Mouse (Mus musculus): Measurements from ENCODE around the gene Lancl2.

Lancl2 gene

GRCm38 (mm10) chr6:57702376-57702742, at the start of gene Lancl2:
TSS of gene Lancl2 (plus strand) at chr6:57702540.
- in situ Hi-C loops (cut with MboI, MseI) = no loop called here

DNA sequence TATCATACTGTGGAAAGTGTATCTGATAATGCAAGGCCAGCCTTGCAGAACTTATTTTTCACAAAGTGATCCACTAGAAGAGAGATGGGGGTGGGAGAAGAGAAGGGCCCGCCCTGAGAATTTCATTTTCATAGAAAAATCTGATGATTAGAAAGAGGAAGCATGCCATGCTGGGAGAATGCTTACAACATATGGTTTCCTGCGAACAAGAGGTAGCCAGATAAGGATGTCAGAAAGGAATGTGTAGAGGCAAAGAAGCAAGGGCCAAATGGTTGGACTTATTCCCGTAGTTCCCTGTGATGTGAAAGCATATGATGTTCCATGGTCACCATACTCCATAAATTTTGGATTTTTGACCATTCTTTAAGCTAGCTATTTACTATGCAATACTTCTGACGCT, 41.0 kb upstream of the Lancl2 start:
- in situ Hi-C loops (cut with MboI, MseI) = loop anchor here (10.0 kb wide), 1 partner anchor 354 kb away; the partner anchor contains the start of gene Vmn1r26

DNA sequence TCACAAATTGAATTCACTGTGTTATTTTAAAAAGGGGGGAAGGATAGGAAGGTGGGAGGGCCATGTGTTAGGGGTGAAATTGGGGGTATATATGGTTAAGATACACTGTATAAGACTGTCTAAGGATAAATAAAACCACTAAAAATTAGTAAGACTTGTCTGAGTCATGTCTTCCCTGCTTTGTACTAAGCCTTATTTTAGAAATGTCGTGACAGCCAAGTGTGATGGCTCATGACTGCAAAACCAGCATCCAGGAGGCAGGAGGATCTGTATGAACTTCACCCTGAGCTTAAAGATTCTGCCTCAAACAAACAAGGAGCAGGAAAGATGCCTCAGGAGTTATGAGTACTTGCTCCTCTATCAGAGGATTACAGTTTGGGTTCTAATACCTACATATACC, 18.2 kb upstream of the Lancl2 start:
- in situ Hi-C loops (cut with MboI, MseI) = no loop called here

GRCm38 (mm10) chr6:57691467-57692261, 10.7 kb upstream of the Lancl2 start, which contains the start of gene Pyurf:
TSS of gene Pyurf (minus strand) at chr6:57692078.
- in situ Hi-C loops (cut with MboI, MseI) = loop anchor here (10.0 kb wide), 1 partner anchor 977 kb away; the partner anchor contains the start of gene Avl9

DNA sequence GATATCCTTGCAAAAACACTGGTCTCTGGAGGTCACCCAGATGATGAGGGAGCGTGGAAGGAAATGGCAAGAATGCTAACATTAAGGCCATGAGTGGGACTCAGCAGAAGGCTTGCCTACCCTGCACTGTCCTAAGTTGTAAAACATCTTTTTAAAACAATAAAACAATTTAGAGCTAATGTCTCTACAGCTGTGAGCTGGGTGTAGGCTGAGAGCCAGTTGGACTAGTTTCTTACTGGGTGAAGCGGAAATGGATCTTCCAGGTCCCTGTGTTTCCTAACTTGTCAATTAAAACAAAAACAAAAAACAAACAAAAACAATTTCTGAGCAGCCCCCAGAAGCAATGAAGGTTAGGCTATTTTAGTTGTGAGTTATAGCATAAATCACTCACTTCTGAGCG, 9.2 kb upstream of the Lancl2 start:
- in situ Hi-C loops (cut with MboI, MseI) = loop anchor here (10.0 kb wide), 1 partner anchor 978 kb away; the partner anchor contains the start of gene Avl9

- in situ Hi-C loops (cut with MboI, MseI) = no loop called here
Observed at GRCm38 (mm10) chr6:57701686-57702085, 654 bp upstream of the Lancl2 start.

- in situ Hi-C loops (cut with MboI, MseI) = no loop called here
Observed at GRCm38 (mm10) chr6:57702743-57703499, 581 bp downstream of the Lancl2 start.

DNA sequence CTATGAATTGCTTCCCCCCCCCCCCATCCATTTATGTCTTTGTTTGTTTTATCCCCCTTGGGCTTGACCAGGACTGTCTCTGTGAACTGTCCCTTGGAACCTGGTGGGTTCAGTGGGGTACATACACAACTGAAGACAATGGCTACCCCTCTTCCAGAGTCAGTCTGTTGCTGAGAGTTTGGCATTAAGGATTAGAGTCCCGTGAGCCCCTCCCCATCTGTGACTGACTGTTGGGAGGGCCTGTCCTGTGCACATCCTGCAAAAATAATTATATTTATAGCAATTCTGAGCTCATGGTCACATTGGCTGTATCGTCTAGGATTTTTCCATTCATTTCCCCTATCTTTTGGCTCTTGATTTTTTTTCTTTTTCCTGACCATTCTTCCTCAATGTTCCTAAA, 1.4 kb downstream of the Lancl2 start:
- in situ Hi-C loops (cut with MboI, MseI) = no loop called here

DNA sequence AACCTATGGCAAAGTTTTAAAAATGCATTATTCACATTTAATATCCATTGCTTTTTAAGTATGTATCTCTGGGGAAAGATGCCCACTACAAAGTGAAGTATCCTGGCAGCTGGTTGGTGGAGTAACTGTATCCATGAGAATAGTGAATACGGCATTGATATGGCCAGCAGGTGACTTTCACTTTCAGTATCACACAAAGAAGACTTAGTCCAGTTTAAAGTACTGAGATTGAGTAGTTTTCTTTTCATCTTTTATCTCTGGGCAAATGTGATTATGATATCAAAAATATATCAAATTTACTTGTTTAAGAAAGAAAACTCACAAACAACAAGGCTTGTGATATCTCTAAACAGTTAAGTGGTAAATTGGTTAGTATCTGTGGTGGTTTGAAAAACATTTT, 4.4 kb downstream of the Lancl2 start:
- in situ Hi-C loops (cut with MboI, MseI) = loop anchor here (5.0 kb wide), 1 partner anchor 169 kb away; the partner anchor contains the start of gene Ppm1k

DNA sequence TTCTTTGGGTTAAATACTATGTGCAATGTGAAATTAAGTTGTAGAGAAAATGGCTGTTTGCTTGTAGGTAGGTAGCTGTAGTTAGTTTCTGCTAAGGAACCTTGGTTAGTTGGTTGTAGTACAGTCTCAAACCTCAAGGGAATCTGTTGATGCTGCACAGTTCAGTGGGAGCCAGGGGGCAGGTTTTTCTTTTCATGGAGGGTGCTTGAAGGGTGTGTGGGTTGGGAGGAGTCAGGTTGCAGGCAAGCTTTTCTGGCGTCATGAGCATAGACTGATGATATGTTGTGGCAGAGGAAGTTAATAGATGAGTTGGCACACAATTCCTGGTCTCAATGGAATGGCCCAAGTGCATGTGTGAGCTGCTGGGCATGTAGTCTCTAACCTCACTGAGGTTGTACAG, 9.4 kb downstream of the Lancl2 start:
- in situ Hi-C loops (cut with MboI, MseI) = no loop called here

DNA sequence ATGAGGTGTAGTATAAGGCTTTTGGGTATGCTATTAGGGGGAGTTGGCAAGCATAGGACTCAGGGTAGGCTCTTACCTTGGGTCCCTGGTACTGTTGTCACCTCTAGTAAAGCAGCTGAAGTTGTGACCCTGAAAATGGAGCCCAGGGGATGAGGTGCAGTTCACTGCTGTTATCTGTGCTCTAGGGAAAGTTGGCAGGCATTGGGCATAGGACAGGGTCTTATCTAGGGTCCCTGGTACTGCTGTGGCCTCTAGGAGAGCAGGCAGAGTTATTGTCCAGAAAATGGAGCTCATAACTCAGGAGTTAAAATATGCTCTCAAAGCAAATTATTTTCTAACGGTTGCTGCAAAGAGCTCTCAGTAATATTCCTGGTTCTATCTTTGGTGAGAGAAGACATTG, 19.0 kb downstream of the Lancl2 start:
- in situ Hi-C loops (cut with MboI, MseI) = no loop called here

DNA sequence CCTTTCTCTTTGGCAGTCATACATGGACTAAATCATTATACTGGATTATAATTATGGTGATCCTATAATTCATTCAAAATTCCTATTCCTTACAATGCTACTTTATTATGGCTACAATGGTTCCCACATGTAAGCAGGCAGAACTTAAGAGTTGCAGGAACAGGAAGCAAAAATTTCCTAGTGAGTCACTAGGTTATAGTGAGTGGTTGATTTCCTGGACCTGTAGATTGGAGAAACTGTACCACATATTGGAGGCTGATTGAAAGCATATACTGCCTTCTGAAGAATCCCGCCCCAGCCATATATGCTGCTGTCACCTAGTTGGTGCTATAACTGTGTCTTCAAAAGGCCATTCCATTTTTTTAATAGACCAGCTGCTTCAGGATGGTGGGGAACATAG, 40.4 kb downstream of the Lancl2 start:
- in situ Hi-C loops (cut with MboI, MseI) = no loop called here

GRCm38 (mm10) chr6:57743333-57743732, 41.0 kb downstream of the Lancl2 start:
- in situ Hi-C loops (cut with MboI, MseI) = no loop called here

- in situ Hi-C loops (cut with MboI, MseI) = no loop called here
Observed at GRCm38 (mm10) chr6:57744123-57744522, 41.8 kb downstream of the Lancl2 start.

DNA sequence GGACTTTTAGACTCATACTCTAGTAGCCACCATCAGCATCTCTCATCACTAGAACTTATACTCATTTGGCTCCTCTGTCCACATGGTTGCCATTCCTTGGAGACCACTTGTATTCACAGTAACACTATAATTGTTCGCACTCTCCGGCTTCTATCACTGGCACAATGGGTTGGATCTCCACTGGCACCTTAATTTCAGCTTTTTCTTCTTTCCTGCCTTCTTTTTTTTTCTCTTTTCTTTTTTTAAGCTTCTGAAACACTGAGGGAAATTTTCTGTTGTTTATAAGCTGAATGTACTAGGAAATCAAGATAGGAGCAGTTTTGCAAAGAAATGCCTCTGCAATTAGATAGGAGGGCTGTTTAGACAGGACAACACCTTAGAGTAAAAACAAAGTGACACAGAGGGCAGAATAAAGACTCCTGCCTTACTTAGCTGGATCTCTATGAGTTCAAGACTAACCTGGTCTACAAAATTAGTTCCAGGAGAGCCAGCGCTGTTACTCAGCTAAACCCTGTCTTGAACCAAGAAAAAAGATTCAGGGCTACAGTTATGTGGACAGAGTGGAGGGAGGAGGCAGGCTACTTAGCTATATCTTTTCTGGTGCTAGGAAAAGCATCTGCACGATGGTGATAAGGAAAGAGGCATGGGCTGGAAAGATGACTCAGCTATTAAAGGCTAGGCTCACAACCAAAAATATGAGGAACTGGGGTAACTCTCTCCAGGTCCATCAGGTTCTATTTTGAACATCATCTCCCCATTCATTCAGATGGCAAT, 42.8 kb downstream of the Lancl2 start:
- in situ Hi-C loops (cut with MboI, MseI) = no loop called here

GRCm38 (mm10) chr6:57745748-57746129, 43.4 kb downstream of the Lancl2 start:
- in situ Hi-C loops (cut with MboI, MseI) = no loop called here

DNA sequence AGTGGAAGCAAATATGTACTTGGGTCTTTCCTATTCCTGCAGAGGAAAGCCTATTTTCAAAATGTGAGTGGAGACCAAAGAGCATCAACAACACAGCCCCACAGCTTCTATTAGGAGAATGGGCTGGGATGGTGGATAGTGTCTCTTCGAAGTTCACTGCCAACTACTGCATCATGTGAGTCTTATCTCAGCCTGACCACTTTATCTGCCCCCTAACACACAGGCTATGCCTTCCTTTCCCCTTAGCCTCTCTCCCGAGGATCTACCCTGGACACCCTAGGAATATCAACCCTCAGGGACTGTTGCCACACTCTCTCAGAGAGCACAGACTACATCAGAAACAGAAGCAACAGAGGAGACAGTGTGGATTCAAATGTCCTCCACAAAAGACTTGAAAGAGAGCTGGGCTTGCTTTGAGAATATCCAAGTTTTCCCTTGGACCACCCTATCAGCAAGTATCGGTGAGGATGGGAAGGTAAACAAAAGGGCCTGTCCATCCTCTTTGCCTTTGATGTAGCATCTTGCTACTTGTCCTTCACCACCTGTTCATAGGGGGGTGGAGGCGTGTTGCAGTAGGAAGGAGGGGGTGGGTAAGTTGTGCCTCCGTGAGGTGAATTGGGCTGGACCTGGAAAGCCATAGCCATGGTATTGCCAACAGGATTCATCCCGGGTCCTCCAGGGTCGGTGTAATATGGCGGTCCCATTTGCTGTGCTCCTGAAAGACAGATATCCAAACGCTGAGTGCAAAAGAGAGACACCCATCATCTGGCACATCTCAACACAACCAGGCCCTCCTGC, 51.8 kb downstream of the Lancl2 start:
- in situ Hi-C loops (cut with MboI, MseI) = no loop called here

DNA sequence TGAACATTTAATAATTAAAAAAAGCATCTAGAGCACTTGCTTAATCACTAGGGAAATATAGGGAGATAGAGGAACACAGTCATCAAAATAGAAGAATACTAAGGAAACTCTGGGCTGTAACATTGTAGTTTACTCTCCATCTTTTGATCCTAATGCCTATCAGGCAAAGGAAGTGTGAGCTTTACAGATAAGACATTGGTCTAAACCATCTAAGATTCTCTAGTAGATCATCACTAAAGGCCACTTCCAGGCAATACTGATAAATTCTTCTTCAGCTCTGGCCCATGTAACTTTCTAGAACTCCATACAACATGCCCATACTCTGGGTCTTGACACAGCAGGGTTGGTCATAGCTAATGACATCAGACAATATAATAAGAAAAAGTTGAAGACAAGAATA, 60.7 kb downstream of the Lancl2 start:
- in situ Hi-C loops (cut with MboI, MseI) = no loop called here

DNA sequence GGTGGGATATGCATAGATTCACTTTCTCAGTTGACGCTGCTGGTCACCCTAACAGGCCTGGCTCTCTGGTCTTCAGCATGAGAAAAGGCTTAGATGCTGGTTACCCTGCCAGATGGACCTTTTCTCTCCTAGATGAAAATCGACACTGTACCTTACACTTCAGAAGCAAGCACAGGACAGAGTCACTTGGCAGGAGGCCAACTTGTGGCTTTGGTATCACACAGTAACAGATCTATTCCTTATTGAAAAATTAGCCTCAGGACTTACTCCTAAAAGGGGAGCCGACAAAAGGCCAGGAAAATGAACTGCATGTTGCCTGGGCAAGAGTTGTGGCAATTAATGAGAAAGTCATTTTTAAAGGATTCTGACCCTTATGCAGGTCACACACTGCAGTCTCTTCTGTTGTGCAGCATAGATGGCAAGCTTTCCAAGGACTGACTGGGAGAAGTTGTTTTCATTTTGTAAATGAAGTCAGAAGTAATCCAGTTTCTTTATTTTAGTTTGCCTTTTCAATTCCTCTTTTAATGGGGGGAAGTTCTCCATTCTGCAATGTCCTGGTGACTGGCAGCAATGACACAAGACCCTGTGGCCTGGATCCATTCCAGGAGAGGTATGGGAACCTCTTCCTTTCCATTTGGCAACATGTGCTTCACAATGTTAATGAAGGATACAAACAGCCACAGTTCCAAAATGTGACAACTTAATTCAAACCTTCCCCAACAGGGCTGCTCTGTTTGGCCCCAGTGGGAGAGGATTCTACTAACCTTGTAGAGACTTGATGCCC, 62.9 kb downstream of the Lancl2 start:
- in situ Hi-C loops (cut with MboI, MseI) = no loop called here

GRCm38 (mm10) chr6:57766287-57766686, 63.9 kb downstream of the Lancl2 start:
- in situ Hi-C loops (cut with MboI, MseI) = no loop called here
